Mouse (Mus musculus): ENCODE data around the gene March8.

Gene March8

DNA sequence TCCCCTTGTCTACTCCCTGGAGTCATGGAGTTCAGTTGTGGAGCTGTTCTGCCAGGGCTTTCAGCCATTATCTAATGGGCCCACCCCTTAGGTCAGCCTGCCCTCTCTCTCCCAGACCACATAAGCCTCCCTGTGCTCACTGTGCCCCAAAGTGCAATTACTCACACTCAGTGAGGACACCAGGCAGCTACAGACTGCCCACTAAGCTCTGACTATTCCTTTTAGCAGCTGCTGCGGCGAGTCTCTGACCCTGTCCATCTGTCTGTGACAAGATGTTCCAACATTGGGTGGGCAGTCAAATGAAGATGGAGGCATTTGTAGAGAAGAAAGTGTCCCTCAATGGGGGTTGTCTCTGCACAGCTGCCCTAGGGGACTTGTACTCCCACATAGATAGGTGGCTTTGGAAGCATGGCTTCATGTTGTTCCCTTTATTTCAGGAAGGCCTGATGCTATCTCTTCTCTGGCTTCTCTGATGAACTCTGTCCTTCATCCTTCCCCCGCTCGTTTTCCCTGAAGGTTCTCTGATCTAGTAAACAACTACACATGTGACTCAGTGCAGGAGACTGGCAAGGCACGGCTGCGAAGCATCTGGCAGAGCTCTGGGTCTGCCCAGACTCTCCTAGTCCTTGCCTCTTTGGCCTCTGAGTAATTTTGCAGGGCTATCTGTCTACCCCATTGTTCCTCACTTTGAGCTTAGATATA lies 70.3 kb downstream of the March8 start:
- no peak for DNase-seq (ENCODE audit: low spot score in 2 of 2)

DNA sequence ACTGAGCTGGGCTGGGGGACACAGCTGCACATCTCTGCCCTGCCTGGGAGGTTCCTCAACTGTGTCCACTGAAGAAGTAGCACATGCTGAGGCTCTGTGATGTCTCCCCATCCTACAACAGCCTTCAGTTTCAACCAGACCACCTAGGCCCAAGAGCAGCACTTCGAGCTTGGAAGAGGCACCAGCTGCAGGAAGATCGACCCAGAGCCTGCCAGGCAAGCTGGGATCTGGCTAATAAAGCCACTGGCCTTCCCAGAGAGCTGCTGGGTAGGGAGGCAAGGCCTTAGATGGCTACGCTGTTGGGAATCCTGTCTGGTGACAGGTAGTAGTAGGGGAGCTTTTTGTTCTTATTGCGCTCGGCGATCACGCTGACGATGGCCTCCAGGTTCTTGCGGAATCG lies 72.6 kb downstream of the March8 start:
- DNase-seq (ENCODE audit: low spot score in 2 of 2) = no peak

DNA sequence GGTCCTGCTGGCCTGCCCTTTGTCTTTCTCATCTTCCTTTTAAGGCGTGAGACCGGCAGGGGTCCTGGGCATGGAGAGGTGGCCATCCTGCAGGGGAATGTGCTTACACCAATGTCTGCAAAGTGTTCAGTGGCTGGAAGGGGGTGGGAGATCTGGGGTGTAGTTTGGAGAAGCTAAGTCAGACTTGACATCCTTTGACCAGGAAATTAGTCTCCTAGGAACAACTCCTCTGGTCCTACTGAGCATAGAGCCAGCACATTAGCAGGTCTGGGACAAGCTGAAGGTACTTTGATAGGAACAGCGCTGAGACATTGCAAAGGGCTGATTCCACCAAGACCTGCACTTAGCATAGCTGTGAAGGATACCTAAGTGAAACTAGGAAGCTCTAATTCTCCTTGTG lies 73.9 kb downstream of the March8 start:
- DNase-seq (ENCODE audit: low spot score in 2 of 2) = no peak

DNA sequence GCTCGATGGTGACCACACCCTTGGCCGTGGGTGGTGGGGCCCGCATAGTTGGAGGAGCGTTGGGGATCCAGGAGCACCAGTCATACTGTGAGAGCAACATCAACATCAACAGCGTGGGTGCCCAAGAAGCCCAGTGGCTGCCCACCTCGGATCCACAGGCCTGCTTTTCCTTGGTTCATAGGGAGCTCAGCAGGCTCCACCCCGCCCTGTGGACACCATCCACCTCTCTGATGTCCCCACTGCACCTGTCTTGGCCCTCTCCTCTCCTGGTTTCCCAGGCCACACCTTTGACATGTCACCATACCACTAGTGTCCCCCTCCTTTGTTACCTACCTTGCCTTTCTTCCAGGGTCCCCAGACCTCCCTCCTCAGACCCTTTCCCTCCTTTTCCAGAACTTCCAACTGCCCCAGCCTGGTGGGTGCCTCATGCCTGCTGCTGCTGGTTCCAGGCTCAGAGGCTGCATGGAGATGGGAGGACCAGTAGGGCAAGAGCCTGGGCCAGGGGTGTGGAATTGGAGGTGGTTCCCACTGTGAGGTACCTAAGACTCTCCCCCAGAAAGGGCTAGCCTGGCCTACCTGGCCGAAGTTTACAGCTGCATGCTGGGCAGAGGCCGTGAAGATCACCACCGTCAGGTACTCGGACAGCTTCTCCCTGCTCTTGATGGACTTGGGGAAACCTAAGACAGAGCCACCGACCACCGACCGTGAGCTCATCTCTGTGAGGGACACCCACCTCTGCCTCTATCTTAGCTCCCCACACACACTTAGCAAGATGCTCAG lies 74.9 kb downstream of the March8 start:
- DNase-seq (ENCODE audit: low spot score in 2 of 2) = no peak

DNA sequence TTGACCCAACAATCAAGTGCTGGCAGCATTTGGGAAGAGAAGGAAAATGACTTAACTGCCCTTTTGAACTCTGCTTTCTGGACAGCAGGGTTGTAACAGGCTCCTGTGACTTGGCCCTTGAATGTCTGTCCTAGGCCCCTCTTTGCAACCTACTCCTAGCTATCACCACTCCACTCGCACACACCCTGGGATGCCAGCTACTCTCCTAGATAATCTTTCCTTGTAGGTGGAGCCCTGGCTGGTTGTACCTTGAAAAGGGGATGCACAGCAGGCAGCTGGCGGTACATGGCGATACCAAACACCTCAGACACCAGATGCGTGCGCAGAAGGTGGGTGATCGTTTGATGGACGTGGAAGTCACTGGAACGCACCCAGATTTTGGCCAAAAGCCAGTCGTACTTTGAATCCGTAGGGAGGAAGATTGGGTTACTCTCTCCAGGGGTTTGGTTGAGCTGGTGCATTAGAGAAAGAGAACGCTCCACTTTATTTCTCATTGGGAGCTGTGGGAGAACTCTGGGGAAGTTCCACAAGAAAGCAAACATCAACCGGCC lies 77.4 kb downstream of the March8 start:
- no peak for DNase-seq (ENCODE audit: low spot score in 2 of 2)

DNA sequence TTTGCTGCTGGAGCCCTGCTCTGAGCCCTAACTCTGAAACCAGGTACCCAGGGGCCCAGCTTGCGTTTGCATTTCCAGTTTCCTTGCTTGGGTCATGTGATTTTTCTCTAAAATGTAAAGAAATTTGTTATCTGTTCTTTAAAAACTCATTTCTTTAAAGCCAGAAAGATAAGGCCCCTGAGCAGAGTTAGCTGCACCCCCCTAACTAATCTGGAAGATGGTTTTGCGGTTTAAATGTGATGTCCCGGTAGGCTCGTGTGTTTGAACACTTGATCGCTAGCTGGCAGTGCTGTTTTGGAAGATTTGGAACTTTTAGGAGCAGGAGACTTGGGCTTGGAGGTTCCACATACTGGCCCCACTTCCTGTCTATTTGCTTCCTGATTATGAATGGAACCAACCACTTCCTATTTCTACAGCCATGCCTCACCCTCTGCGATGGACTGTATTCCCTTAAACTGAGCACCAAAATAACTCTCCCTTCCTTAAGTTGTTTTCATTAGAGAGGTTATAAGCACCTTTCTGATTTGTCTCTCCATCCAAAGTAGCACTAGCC lies 78.3 kb downstream of the March8 start:
- no peak for DNase-seq (ENCODE audit: low spot score in 2 of 2)

DNA sequence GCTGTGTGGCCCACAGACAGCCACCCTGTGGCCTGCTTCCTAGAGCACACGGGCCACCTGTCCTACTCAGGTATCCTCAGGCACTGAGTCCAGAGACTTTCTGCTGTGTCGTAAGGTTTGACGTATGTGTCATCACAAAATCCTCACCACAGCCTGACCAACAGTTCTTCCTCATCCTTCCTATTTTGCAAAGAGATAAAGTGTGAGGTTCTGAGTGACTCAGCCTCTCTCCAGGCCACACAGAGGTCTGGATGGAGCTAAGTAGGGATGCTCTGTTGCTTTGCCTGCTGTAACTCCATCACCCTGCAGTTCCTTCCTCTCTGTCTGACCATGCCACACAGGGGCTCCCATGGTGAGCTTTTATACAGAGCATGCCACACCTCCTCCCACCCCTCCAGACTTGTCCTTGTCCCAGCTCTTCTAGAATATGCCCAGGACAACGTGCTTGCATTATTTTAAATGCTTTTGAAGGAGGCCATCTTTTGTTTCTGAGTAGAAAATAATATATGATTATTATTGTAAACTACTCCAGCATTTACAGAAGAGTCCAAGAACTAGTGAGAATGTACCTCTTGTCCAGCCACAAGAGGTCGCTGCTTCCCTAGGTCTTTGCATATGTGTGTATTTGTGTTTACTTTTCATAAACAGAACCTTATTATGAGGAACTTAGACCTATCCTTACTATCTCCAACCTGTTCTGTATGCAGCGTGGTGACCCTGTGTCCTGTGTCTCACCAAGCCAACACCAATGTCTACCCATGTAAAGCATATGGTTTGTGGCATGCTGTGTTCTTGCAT lies 79.9 kb downstream of the March8 start:
- no peak for DNase-seq (ENCODE audit: low spot score in 2 of 2)

DNA sequence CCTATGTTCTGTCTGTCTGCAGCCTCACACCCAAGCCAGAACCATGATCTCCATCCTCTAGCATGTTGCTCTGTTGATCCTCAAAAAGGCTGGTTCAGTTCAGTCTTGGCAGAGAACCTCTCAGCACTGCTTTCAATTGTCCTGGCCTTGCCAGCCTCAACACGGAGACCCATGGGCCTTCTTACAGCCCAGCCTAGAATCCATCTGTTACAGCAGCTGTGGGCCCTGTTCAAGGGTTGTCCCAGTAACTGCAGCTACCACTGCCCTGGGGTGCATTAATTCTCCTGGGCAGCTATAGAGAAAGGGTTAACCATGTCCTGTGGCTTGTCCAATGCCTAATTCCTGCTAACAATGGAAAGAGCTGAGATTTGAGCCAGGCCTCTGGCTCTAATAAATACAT lies 80.7 kb downstream of the March8 start:
- DNase-seq (ENCODE audit: low spot score in 2 of 2) = no peak

DNA sequence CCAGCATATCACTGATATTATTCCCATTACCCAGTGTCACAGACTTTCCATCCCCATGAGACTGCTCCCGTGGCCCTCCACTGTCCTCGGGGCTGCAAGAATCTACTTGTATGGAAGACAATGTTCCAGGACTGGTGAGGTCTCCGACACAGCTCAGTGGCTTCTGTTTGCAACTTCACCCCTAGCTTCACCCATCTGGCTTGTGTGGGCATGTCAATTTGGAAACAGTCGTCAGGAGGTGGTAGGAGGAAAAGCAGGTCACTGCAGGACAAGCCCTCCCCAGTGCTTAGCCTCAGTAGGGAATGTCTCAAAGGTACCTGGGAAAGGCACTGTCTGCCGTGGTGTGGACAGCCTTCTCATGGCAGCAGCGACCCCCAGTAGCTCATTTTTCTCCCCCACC lies 81.9 kb downstream of the March8 start:
- no peak for DNase-seq (ENCODE audit: low spot score in 2 of 2)

DNA sequence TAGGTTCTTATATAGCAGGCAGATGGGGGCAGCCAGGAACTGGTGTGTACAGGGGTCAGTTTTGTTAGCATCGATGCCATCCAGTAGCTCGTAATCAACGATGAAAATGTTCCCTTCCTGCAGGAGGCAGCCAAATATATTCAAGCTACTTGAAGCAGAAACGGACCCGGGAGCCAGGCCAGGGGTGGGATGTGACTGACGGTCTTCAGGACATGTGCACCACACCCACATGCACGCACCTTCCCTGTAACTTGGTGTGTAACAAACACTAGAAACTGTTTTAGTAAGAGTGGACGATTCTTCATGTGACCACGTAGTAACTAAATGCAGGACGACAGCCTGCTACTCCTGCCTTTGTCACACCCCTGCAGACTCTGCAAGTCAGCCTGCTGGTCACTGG lies 82.4 kb downstream of the March8 start:
- no peak for DNase-seq (ENCODE audit: low spot score in 2 of 2)

DNA sequence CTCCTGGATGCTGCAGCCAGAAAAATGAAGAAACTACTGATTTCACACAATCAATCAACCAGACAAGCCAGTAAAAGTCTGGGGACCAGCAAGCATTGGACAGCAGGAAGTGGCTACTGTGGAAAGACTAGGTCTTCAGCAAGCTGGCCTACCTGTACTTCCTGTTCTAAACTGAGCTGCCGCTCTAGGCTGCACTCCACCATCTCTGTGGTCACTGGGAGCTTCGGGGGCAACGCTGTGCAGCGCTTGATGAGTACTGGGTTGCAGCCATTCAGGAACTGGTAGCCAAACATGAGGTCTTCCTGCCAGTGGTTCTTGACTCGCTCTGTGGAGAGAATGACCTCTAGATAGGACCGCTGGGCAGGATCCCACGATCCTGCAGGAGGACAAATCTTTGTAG lies 85.2 kb downstream of the March8 start:
- DNase-seq (ENCODE audit: low spot score in 2 of 2) = no peak

DNA sequence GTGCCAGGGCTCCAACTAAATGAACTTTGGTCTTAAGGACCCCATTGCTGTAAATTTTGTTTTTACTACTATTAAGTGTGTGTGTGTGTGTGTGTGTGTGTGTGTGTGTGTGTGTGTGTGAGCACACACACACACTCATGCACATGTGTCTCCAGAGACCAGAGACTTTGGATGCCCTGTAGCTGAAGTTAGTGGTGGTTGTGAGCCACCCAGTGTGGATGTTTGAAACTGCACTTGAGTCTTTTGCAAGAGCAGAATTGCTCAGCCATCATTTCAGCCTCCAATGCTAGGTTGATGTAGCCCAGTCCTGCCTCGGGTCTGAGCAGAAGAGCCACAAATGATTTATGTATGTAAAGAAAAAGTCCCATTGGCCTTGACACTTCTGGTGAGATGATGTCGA lies 85.8 kb downstream of the March8 start:
- no peak for DNase-seq (ENCODE audit: low spot score in 2 of 2)

DNA sequence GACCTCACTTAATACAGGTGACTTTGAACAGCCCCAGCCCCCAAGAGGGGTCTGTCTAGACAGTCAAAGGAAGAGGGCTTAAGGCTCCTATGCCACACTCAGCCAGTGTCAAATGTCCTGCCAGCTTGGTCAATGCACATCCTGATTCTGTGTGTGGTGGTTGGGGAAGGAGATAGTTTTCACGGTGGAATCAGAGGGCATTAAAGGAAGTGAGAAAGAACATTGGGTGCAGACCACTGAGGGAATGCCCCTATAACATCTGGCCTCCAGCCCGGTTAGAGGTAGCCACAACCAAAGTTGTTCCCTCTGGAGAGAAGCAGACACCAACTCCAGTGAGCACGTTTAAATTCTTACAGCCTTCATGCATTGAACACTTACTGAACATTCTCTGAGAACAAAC lies 89.7 kb downstream of the March8 start:
- DNase-seq (ENCODE audit: low spot score in 2 of 2) = no peak

DNA sequence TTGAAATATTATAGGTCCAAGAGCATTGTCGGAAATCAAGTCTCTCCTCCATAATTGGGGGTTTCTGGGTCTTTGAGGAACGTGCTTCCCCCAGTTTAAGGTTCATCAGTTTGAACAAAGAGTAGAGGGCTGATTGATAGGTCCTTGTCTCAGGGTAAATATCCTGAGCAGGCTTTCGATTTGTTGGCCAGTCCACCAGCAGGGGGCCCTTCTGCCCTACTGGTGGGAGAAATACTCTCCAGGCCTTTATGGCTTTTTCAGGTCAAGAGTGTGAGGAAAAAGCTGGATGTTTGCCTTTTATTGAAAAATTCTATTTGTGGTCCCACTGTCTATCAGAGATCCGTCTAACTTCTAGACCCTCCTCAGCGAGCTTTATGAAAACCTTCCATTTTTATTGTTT lies 90.5 kb downstream of the March8 start:
- no peak for DNase-seq (ENCODE audit: low spot score in 2 of 2)

DNA sequence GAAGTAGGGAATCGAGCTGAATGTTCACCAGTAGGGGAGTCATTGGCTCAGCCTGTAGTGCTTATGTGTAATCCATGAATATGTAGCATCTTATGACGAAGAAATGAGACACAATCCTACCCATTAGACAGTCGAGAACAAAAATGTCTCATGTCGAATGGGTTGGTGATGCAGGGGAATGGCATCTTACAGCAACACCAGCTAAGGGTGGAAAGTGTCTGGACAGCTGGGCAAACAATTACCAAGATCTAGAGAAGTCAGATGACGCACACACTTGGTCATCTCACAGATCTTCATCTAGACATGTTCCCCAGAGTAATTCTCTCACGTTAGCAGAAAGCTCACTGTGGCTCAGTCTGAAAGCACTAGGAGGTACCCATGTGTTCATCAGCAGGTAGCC lies 101.0 kb downstream of the March8 start:
- DNase-seq (ENCODE audit: low spot score in 2 of 2) = no peak

DNA sequence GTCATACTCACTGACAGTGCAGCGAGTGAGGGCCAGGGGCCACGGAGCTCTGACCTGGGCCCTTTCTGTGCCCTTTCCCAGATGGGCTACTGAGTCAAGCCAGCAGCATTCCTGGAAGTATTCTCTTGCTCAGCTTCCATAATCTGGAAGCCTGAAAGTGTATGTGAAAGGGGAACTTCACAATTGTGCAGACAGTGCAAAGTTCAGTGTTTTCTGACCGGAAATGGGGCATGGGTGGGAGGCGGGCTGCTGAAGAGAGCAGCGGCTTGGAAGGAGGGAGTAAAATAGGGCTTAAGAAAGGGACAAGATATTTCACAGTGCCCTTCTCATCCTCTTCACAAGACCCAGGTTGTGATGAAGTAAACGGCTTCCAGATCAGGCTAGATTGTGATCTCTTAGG lies 101.7 kb downstream of the March8 start:
- DNase-seq (ENCODE audit: low spot score in 2 of 2) = no peak

DNA sequence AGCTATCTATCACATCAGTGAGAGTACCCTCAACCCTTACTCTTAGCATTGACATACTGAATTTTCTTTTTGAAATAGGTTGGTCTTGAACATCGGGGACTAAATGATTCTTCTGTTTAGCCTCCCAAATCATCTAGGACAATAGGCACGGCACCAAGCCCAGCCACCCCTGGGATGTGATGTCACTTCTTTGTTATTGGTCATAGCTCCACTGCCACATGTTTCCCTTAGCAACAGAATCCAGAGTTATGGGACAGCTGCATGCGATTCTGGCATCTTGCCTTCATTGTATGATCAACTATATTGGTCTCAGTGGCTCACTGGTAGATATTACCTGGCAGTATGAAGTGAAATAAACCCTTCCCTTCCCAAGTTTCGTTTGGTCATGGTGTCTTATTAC lies 102.6 kb downstream of the March8 start:
- no peak for DNase-seq (ENCODE audit: low spot score in 2 of 2)

DNA sequence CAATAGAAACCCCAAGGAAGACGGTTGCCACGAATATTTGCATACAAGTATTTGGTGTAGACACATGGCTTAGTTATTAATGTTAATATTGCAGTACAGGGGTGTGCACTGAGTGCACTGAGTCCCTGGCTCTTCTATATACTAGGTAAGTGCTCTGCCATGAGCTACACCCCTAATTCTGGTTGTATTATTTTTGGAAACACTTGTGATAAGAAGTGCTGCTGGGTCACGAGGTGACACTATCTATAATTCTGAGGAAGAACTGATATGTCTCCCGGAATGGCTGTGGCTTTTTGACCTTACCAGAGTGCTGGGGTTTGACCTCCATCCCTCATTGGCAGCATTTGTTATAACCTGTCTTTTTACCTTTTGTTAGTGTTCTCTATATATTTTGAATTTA lies 103.0 kb downstream of the March8 start:
- DNase-seq (ENCODE audit: low spot score in 2 of 2) = no peak

DNA sequence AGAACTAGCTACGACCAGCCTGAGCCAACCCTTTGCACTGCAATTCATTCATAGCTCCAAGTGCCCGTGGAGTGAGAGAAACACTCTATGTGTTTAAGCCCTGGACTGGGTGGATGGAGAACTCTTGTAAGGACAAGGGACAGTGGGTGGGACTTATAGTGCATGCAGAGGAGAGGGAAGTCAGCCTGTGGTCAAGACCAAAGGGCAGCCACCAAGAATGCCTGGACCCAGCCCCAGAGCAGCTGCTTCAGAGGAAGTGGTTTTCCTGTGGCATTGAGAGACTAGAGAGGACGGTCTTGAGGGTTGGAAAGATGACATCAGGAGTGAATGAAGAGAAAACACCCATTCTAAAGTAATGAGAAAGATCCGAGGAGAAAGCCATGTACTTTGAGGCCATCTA lies 118.0 kb downstream of the March8 start:
- peak in 1 of 2 experiments; percentile 10 for DNase-seq (ENCODE audit: low spot score in 2 of 2)

DNA sequence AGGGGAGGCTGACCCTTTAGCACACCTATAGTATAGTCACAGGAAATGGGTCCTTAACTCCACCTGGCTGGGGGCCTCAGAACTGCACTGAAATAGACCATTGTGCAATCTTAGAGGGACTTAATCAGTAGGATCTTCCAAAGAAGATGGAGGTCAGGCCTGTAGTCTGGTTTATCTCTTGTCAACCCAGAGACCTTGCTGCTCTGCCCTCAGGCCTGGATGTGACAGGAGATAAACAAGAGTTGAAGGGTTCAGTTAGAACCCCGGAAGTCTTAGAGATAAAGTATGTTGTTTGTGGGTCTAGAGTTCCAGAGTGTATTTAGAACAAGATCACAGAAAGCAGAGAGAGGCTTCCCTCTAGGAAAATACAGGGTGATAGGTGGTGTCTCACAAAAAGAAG lies 118.7 kb downstream of the March8 start:
- DNase-seq (ENCODE audit: low spot score in 2 of 2) = no peak

DNA sequence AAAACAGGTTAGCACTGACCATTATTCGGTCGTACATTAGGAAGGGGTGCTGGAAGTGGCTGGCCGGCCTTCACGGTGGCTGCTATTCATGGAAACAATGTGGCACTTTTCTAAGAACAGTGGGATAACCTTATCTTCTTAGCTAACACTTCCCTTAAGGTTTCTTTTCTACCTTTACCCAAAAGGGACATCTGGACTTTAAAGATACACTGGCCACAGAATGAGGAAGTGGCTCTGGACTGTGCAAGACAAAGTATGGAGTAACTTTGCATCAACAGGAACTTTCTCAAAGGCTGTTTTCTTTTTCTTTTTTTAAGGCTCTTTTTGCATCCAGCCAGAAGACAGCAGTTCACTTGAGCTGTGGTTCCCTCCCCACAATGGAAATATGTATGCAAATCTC lies 120.9 kb downstream of the March8 start:
- no peak for DNase-seq (ENCODE audit: low spot score in 2 of 2)

Data from urinary bladder, postnatal 36 days (tissue).